Mouse (Mus musculus) intestine, embryonic 14.5 days (tissue): ENCODE results near the gene Ctbs. TPM values are rescaled to one million over a fixed set of nuclear protein-coding genes. Genes with fewer than 3 reads are reported as not detected.

Experiments used
- ATAC-seq: fragments of 200-750 bp; cut with Nextera tagmentation; replicated peaks from 2 replicates; pipeline ENCODE4 v1.8.0; 2017; ENCODE audit warnings: low read depth, moderate number of reproducible peaks, moderate TSS enrichment, moderate library complexity; ENCODE audit not compliant: low FRiP score, low TSS enrichment
- DNase-seq: peaks from one replicate; pipeline ENCODE4 v3.0.0-alpha.2; 2018; ENCODE audit warnings: low spot score
- H3K27ac ChIP-seq: fragments of 300-500 bp; sonication (generic); 2 replicates; pipeline ENCODE4 v1.5.1; 2014; ENCODE audit warnings: low read depth, mild to moderate bottlenecking, control low read depth
- H3K27me3 ChIP-seq: fragments of 300-500 bp; sonication (generic); replicated peaks from 2 replicates; pipeline ENCODE4 v1.6.1; 2014; ENCODE audit warnings: low read length, control low read depth; ENCODE audit not compliant: control insufficient read depth, insufficient read depth
- H3K36me3 ChIP-seq: fragments of 300-500 bp; sonication (generic); 2 replicates; pipeline ENCODE4 v1.6.1; 2014; ENCODE audit warnings: low read length, control low read depth; ENCODE audit not compliant: control insufficient read depth, insufficient read depth
- H3K4me1 ChIP-seq: fragments of 300-500 bp; sonication (generic); replicated peaks from 2 replicates; pipeline ENCODE4 v1.6.1; 2014; ENCODE audit warnings: low read length, control low read depth, mixed read lengths; ENCODE audit not compliant: control insufficient read depth, insufficient read depth
- H3K4me2 ChIP-seq: fragments of 300-500 bp; sonication (generic); 2 replicates; pipeline ENCODE4 v1.6.1; 2014; ENCODE audit warnings: low read length
- H3K4me3 ChIP-seq: fragments of 300-500 bp; sonication (generic); 2 replicates; pipeline ENCODE4 v1.5.1; 2014; ENCODE audit warnings: low read depth, low read length, control low read depth, mixed read lengths
- H3K9ac ChIP-seq: fragments of 300-500 bp; sonication (generic); 2 replicates; pipeline ENCODE4 v1.6.1; 2014; ENCODE audit warnings: mild to moderate bottlenecking, low read length
- H3K9me3 ChIP-seq: fragments of 300-500 bp; sonication (generic); 2 replicates; pipeline ENCODE4 v1.6.1; 2016; ENCODE audit warnings: low read length, control low read depth; ENCODE audit not compliant: control insufficient read depth
- WGBS: fragments of 180-500 bp; shearing (Covaris S2); extraction: QIAGEN DNeasy Blood & Tissue Kit; methylation state at CpG from one replicate; pipeline ENCODE4 v1.1.7; 2014; 5-methylcytosine and 5-hydroxymethylcytosine counted together
- polyA plus RNA-seq: library from polyadenylated mRNA; unstranded; fragments of >200 nt; fragmentation: Nextera tagmentation; extraction: Ambion mirVana; gene quantifications from 2 replicates; pipeline ENCODE4 v1.2.1, GENCODE M21; 2014

Gene Ctbs
- polyA plus RNA-seq, 1 experiment from 2014 or later, result 12.1 TPM

- Histone ChIP-seq H3K9ac (no peak overlapping the region), H3K4me1 (peaks cover 7% of the 10 kb centered on the region), H3K27ac (no peak overlapping the region), H3K27me3 (no peaks in the 10 kb centered on the region), H3K4me3 (no peak overlapping the region), H3K9me3 (no peaks in the 10 kb centered on the region), H3K36me3 (peaks cover 86% of the 10 kb centered on the region), H3K4me2 (no peak overlapping the region)
- WGBS, result 96% methylated on average over 7 of the region's 7 CpGs
- ATAC-seq, result no peak
- no peak for DNase-seq
Measured at GRCm38 (mm10) chr3:146506711-146507110, 57.1 kb downstream of the Ctbs start.

Other genes with a start within 250 kb of the Ctbs start
- 1.4 TPM in 2 replicates for gene Lpar3, start 228.8 kb upstream of the Ctbs start, polyA plus RNA-seq
- 36.3 and 38.1 TPM in 2 replicates for gene Ssx2ip, start 45.2 kb upstream of the Ctbs start, polyA plus RNA-seq
- gene Spata1, start 50.0 kb downstream of the Ctbs start, polyA plus RNA-seq, result 3.7 and 4.4 TPM in 2 replicates
- 1,003 and 1,057 TPM in 2 replicates for gene Gng5, start 50.0 kb downstream of the Ctbs start, polyA plus RNA-seq
- gene Rpf1, start 71.6 kb downstream of the Ctbs start, polyA plus RNA-seq, result 53.2 and 57.0 TPM in 2 replicates
- gene Uox, start 120.6 kb downstream of the Ctbs start, polyA plus RNA-seq, result not detected in 2 replicates
- not detected in 2 replicates for gene Dnase2b, start 165.8 kb downstream of the Ctbs start, polyA plus RNA-seq
- not detected in 2 replicates for gene 4930503B20Rik, start 201.5 kb downstream of the Ctbs start, polyA plus RNA-seq
- 0.46 and 0.51 TPM in 2 replicates for gene Samd13, start 235.8 kb downstream of the Ctbs start, polyA plus RNA-seq